Mouse (Mus musculus) cerebellum, adult 9-11 months (tissue): ENCODE data around the gene Arap2.

ENCODE experiments used
- DNase-seq: peaks from one replicate; pipeline ENCODE4 v3.0.0; 2022

The Arap2 gene

GRCm38 (mm10) chr5:62618286-62618685 lies 147.7 kb downstream of the Arap2 start:
- no peak for DNase-seq

- DNase-seq = no peak
Observed at GRCm38 (mm10) chr5:62611990-62612389, 154.0 kb downstream of the Arap2 start.

DNA sequence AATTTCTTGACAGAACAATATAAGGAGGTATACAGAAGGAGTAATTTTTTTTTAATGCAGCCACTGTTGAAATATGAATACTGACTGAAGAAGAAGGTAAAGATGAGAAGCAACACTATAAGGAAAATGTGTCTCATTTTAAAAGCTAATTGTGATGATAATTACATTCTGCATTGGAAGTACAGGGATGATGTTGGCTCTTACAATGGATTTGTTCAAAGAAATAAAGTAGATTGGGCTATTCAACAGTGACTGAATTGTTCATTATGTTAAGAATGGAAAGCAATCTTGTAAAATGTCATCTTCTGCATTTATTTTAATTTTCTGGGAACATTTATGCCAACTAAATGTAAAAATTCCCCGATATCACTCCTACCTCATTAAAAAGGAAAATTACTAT lies 178.6 kb downstream of the Arap2 start:
- DNase-seq = no peak

GRCm38 (mm10) chr5:62582643-62583042 lies 183.3 kb downstream of the Arap2 start:
- no peak for DNase-seq

GRCm38 (mm10) chr5:62581699-62582098 lies 184.3 kb downstream of the Arap2 start:
- DNase-seq = no peak

DNA sequence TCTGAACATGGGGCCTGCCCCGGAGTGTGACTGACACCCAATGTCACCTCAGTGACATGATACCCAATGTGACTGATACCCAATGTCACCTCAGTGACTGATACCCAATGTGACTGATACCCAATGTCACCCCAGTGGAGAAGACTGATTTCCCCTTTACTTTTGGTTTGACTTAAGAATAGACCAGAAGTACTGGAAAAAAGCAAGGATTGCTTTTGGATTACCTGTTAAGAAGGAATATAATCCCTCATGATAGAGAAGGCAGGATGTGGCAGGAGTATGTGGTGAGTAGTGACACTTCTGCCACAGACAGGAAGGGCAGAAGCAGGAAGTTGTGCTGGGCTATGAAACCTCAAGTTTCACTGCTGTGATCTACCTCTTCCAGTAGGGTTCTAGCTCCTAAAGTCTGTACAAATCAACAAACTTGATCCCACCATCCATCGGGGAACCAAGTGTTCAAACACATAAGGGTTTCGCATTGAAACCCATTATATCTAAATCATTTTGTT lies 191.6 kb downstream of the Arap2 start:
- DNase-seq = no peak
